Mouse (Mus musculus) brain, embryonic 14.5 days (tissue): Measurements from ENCODE around the gene Tmem60.

Source experiments
- CTCF ChIP-seq: fragments of 200-500 bp; IDR thresholded peaks from 2 replicates; pipeline ENCODE4 v1.5.1; 2012; ENCODE audit warnings: inconsistent platforms, mild to moderate bottlenecking, moderate library complexity, borderline replicate concordance; ENCODE audit not compliant: insufficient read depth, insufficient read length; ENCODE audit errors: extremely low read depth
- POLR2A ChIP-seq: fragments of 200-500 bp; IDR thresholded peaks from 2 replicates; pipeline ENCODE4 v1.6.1; 2012; ENCODE audit warnings: mild to moderate bottlenecking, inconsistent platforms, borderline replicate concordance; ENCODE audit not compliant: poor library complexity, insufficient read depth, insufficient read length, severe bottlenecking; ENCODE audit errors: extremely low read depth

DNA sequence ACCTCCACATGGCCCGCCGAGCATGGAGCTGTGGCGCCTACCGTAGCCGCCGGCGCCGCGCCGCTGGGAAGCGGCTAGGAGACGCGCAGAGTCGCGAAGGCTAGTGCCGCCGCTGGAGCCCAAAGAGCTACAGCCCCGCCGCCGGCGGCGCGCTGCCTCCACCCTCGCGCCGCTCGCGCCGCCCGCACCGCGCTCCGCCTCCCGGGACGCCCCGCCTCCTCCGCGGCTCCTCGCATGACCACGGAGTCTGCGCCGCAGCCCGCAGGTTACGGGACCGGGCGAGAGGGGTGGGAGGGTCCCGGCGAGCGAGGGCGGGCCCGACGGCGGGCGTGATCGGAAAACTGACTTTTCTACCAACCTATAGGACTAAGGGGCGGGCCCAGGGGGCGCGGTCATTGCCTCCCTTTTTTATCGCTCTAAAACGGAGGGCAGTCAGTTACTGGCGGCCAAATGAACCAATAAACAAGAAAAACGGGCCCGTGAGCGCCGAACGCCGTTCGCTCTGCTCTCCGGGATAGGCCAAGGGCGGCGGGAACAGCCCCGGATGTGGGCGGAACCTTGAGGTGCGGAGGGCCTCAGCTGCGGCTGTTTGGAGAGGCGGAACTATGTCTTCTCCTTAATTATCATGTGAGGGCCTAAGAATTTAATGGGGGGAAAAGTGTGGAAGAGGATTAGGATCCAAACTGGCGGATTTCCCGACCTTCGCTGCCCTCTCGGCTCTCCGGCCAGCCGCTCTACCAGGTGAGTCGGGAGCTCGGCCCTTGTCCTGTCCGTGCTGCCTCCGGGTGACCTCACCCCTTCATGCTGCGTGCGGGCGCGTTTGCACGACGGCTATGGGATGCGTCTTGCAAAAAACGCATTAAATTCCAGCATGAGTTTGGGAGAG is at the start of gene Tmem60, which contains the start of gene Phtf2:
- TF ChIP-seq CTCF (no peak), POLR2A (peak; percentile 99)
